Mouse (Mus musculus): Measurements from ENCODE around the gene Cenpt.
A peak's percentile ranks its signal among the peaks of the same experiment; 100 is the strongest.

Cenpt gene

GRCm38 (mm10) chr8:105853178-105853577 is at the start of gene Cenpt:
Gene Cenpt, minus strand, starts transcription at chr8:105853278.
- no peak for DNase-seq (ENCODE audit: low read depth, low spot score)

- no peak for DNase-seq (ENCODE audit: low read depth, low spot score)
Measured at GRCm38 (mm10) chr8:105900941-105901616, 48.0 kb upstream of the Cenpt start.

GRCm38 (mm10) chr8:105900180-105900940 is 47.3 kb upstream of the Cenpt start, which contains the start of gene Pskh1:
Gene Pskh1, plus strand, starts transcription at chr8:105900441.
- peak; percentile 96 for DNase-seq (ENCODE audit: low read depth, low spot score)

DNA sequence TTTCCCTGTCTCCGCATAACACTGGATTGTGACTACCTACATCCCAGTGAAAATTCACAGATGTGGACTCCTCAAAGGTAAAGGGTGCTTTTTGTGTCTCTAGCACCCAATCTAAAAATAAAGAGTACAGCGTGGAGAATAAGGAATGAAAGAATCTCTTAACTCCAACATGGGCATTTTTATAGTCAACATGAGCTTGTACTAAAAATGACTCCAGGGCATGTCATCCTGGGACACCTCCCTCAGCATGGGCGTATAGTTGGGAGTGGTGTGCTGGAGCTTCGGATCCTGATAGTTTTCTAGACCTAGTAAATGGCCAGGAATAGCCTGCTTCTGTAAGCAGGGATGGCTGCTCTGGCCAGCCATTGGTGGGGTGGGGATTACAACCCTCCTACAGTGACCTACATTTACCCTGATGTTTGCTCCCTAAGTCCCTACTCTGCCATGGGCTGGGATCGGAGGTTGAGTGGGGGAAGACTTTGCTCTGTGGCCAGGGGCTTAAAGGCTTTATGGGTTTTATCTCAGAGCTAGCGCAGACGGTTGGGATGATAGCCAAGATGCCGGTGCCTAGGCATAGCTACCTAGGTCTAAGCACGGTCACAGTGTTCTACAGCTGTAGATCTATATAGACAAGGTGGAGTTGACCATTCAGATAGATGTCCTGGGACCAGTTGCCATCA is 44.9 kb upstream of the Cenpt start:
- DNase-seq (ENCODE audit: low read depth, low spot score) = no peak

- DNase-seq (ENCODE audit: low read depth, low spot score) = peak; percentile 86
Measured at GRCm38 (mm10) chr8:105893339-105893738, 40.3 kb upstream of the Cenpt start, which contains the start of gene Nrn1l. Gene Nrn1l, plus strand, starts transcription at chr8:105893567.

GRCm38 (mm10) chr8:105892432-105892831 is 39.4 kb upstream of the Cenpt start:
- peak; percentile 63 for DNase-seq (ENCODE audit: low read depth, low spot score)

DNA sequence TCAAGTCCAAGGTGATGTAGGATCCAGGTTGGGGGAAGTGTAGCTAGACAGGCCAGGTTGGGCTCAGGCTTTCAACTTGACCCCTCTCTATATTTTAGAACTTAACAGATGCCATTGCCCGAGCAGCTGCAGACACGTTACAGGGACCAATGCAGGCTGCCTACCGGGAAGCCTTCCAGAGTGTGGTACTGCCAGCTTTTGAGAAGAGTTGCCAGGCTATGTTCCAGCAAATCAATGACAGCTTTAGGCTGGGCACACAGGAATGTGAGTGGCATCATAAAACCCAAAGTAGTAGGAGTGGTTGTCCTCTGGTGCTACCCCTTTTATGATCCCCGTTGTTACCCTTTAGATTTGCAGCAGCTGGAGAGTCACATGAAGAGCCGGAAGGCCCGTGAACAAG is 37.8 kb upstream of the Cenpt start:
- no peak for DNase-seq (ENCODE audit: low read depth, low spot score)

DNA sequence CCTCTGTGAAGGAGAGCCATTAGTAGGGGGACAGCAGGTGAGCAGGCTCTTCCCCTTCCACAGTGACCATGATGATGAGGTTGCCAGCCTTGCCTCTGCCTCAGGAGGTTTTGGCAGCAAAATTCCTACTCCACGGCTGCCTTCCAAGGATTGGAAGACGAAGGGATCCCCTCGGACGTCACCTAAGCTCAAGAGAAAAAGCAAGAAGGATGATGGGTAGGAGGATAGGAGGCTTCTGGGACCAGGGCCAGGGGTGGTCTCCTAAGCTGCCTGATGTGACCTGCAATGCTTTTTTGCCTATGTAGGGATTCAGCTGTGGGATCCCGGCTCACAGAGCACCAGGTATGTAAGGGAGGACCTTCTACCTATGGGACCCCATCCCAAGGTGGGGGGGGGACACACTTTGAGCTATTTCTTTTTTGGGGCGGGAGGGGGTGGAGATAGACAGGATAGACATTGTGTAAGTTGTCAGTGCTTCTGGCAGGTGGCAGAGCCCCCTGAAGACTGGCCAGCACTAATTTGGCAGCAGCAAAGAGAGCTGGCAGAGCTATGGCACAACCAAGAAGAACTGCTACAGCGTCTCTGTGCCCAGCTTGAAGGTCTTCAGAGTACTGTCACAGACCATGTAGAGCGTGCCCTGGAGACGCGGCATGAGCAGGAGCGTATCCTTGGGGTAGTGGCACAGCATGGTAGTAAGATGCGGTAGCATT is 36.8 kb upstream of the Cenpt start:
- no peak for DNase-seq (ENCODE audit: low read depth, low spot score)

GRCm38 (mm10) chr8:105880754-105881520 is 27.9 kb upstream of the Cenpt start, which contains the start of gene Edc4:
Gene Edc4, plus strand, starts transcription at chr8:105880881.
- DNase-seq (ENCODE audit: low read depth, low spot score) = peak; percentile 89

DNA sequence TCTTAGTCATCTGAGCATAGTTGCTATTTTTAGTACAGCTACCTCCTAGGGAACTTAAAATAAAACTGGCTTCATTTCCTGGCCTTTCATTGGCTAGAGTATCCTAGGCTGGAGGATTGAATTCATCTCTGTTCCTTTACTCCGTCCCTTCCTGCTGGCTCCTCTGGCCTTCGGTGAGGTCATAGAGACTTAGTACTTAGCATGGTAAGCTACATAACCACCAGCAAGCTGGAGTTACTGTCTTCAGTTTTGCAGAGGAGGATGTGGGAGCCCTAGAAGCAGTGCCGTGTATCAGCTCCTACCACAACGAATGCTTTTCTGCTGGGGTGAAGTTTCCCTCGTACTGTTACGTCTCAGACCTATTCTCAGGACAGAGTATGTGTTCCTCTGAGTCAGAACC is 21.2 kb upstream of the Cenpt start:
- DNase-seq (ENCODE audit: low read depth, low spot score) = no peak

DNA sequence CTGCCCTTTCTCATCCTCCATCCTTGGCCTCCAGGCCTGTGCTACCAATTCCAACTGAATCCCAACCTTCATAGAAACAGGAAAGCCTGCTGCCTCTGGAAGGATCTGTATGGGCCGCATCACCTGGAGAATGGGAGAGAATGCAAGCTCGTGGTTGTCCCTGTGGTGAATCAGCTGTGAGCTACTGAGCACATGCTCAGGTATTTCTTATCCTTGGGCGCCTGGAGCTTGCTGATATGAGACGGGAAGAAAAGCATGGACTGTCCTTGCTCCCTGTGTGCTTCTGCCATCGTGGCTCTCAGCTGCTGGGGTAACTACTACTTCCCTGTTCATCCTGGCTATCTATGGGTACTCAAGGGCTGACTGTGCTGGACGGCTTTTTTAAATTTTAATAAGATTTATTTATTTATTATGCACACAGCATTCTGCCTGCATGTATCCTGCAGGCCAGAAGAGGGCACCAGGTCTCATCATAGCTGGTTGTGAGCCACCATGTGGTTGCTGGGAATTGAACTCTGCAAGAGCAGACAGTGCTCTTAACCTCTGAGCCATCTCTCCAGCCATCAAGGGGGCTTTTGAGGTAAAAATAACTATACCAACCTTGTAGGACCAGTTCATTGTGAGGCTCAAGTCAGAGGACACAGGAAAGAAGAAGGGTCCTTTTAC is 13.4 kb upstream of the Cenpt start:
- DNase-seq (ENCODE audit: low read depth, low spot score) = peak; percentile 51

DNA sequence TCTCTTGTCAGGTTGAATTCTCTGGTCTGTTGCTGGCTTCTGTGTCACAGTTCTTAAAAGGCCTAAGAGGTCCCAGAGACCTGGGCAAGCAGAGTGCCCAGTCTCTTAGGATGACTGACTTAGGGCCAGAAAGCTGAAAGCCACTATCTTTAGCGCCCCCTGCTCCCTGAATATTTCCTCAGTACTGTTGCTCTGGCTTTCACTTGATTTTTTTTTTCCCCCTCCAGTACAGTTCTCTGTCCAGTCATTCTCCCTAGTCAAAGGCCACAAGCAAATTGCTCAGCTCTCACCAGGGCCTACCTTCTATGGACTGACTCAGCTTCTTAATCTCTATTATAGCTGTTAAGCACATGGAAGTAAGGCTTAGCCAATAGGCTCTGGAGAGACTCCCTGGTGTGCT is 8.9 kb upstream of the Cenpt start:
- peak; percentile 63 for DNase-seq (ENCODE audit: low read depth, low spot score)

- peak; percentile 100 for DNase-seq (ENCODE audit: low read depth, low spot score)
Measured at GRCm38 (mm10) chr8:105860143-105860981, 7.3 kb upstream of the Cenpt start, which contains the start of gene Nutf2. Gene Nutf2, plus strand, starts transcription at chr8:105860580.

DNA sequence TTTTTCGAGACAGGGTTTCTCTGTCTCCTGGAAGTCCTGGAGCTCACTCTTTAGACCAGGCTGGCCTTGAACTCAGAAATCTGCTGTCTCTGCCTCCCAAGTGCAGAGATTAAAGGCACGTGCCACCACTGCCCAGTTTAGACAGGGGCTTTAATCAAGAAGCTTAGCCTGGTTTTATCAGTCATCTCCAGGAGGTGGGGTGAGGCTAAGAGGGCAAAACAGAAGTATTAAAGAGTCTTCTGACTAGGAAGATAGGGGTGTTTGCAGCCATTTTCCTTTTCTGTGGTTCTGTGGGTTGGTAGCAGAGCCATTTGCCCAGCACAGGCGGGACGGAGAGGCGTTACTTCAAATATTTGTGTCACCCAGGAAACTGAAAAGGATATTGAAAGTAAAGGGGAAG is 6.2 kb upstream of the Cenpt start:
- DNase-seq (ENCODE audit: low read depth, low spot score) = no peak

DNA sequence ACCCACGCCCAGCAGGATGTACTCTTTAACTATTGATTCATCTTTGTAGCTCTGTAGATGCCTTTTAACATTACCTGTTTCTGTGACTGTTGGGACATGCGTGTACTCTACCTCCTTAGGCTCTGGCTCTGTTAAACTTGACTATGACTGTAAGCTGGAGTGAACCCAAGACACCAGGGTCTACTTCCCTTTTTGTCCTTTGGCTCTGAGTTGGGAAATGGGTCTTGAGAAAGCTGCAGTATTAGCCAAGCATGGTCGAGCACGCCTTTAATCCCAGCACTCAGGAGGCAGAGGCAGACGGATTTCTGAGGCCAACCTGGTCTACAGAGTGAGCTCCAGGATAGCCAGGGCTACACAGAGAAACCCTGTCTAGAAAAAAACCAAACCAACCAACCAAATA is 5.4 kb upstream of the Cenpt start:
- no peak for DNase-seq (ENCODE audit: low read depth, low spot score)

DNA sequence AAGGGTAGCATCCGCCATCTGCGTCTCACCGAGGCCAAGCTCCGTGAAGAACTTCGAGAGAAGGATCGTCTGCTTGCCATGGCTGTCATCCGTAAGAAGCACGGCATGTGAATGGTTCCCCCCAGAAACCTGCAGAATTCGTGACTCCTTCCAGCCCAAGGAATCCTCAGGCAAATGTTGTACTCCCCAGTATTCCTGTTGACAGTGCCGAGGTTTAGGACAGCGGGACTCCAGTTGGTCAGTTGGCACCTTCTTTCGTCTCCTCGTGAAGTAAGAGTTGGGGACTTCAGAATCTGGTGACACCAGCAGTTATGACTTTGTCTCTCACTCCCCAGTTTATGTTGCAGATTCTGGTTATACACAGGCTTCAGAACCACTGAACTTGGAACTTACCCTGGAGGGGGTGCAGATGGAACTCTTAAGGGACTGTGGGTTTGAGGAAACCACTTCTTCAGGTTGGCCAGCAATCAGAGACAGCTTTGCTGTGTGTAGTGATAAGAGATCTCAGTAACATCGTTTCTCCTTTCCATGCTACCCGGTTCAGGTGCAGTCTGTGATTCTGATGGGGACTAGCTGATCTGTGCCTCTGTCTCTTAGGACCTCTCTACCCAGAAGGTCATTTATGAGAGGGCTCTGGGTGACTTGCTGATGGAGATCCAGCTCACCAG is 3.2 kb upstream of the Cenpt start:
- DNase-seq (ENCODE audit: low read depth, low spot score) = no peak

DNA sequence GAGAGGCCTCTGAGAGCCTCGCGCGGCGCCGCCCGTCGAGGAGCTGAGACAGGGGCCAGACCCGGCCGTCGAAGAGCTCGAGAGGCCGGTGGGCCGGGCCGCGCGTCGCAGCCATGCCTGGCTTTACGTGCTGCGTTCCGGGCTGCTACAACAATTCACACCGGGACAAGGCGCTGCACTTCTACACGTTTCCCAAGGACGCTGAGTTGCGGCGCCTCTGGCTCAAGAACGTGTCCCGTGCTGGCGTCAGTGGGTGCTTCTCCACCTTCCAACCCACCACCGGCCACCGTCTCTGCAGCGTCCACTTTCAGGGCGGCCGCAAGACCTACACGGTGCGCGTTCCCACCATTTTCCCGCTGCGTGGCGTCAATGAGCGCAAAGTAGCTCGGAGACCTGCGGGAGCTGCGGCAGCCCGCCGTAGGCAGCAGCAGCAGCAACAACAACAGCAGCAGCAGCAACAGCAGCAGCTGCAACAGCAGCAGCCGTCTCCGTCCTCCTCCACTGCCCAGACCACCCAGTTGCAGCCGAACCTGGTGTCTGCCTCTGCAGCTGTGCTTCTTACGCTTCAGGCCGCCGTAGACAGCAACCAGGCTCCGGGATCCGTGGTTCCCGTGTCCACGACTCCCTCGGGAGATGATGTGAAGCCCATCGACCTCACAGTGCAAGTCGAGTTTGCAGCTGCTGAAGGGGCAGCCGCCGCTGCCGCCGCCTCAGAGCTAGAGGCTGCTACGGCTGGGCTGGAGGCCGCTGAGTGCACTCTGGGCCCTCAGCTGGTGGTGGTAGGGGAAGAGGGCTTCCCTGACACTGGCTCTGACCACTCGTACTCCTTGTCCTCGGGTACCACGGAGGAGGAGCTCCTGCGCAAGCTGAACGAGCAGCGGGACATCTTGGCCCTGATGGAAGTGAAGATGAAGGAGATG is 2.4 kb upstream of the Cenpt start:
- no peak for DNase-seq (ENCODE audit: low read depth, low spot score)

DNA sequence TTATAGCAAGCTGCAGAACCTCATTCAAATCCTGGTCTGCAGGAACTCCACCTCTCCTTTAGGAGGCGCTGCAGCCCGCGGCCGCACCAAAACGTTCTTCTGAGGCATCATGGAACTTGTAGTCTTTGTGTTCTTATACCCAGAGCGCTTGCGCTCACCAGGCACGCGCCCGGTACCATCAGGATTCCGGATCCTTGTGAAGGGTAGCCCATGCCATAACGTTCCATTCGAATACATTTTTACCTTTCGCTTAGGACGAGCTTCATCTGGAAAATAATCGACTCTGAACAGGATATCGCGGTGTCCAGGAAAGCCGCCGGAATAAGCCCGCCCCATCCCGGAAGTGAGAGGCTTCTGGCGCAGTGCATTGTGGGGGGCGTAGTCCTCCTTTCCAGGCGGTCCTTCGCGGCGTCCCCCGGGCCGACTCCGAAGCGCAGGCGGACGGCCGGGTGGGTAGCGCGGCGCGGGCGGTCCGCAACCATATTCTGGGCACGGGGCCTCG is 1.7 kb upstream of the Cenpt start, which contains the start of gene Thap11:
TSS of gene Thap11 (plus strand) at position 418 of the 502 bp plus-strand sequence.
- DNase-seq (ENCODE audit: low read depth, low spot score) = peak; percentile 95
